Mouse (Mus musculus) kidney, postnatal 36 days (tissue): ENCODE data around the gene Tex2.

Experiments used
- DNase-seq, 2 experiments: peaks; one replicate each; pipeline ENCODE4 v3.0.0; 2021 to 2022; ENCODE audit warnings: mixed read lengths in 2 of 2

Gene Tex2

DNA sequence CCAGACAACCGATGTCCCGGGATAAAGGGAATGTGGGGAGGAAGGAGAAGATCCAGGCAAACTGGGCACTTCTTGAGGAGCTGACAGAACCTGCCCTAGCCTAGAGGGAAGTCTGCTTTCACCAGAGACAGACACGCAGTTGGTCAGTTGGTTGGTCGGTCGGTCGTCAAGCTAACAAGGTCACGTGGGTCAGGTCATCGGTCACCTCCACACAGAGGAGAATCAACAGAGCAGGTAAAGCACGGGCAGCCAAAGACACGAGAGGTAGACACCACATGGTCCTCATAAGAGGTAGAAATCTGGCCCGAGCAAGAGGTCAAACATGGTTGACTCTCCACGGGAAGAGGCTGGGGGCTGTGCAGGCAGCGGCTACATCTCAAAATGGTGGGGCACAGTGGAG is 70.2 kb downstream of the Tex2 start:
- no peak for DNase-seq

DNA sequence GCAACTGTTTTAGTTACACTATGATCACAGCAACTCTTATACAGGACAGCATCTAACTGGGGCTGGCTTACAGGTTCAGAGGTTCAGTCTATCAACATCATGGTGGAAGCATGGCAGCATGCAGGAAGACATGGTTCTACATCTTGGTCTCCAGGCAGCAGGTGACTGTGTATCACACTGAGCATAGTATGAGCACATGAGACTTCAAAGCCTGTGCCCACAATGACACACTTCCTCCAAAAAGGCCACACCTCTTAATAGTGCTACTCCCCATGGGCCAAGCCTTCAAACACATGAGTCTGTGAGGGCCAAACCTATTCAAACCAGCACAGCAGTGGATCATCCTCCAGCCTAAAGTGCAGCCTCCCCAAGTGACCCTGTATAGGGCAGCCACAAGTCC is 70.8 kb downstream of the Tex2 start:
- DNase-seq = no peak

DNA sequence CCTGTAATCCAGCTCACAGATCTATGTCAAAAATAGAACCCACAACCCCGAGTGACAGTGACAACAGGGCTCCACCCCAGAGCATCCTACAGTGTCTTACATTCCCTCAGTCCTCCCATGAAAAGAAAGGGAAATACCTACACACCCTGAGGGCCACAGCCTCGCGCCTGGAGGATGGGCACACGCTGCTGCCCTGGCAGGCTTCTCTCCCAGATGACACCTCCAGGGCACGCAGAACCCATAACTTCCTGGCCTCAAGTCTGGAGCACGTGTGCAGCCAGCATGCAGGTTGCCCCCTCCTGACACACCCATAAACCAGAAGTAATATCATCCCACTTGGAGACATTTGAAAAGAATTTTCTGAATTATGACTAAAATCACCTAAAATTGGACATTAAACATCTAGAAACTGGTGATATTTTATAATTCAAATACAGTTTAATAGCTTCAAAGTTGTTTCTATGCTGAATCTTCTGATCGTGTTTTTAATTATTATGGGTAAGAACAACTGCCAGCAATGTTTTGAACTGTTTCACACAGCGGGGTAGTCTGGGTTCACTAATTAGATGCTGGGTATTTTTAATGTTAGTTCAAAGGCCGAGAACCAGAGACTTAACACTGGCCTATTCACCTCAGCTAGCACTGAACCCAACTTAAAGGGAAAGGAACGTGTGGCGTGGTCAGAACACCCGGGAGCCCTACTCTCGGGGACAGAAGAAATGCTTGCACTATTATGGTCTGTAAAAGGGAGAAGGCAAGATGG is 72.5 kb downstream of the Tex2 start:
- DNase-seq = peak in 1 of 2 experiments; percentile 47

DNA sequence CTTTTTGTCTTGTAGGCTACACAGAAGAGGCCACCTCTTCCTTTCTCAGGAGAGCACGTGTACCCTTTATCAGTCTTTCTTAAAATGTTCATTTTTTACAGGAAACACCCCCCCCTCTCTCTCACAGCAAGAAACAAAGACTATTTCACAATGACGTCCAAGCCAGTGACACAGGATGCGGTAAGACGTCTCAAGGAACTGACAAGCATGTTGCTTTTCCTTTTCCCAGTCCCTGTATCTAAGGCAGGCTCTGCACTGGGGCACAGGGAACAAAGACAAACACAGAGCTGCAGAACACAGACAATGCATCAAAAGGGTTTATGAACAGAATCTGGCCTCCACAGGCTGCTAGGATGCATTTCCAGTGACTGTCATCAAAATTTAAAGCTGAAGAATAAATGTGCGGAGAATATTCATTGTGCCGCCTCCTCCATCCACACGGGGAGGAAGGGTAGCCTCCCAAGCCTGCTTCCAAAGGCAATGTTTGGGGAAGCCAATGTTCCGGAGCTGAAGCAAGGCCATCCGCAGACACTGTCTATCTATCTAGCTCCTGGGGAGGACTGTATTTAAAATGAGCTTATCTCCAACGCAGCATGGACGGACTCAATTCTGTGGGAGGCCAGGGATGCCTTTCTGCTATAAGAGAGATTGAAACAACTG is 76.8 kb downstream of the Tex2 start:
- DNase-seq = peak in 1 of 2 experiments; percentile 35

DNA sequence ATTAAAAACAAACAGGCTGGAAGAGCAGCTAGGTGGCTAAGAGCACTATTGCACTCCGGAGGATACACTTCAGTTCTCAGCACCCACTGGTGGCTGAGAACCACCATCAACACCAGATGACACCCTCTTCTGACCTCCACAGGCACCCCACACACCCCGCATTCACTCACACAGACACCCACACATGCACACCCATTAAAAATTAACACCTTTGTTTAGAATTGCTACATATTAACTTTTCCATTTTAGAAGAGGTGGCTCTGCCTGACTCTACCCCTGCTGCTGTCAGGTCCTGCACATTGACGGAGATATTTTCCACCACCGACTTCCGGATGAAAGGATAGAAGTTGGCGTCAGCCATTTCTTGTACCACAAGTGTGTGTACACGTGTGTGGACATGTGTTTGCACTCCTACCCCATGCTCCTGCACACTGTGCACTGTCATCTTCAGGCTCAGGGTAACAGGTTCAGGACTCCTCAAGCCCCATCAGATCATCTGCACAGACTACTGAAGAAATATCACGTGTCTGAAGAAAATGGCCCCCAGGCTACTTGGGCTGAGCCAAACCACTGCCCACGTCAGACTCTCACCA is 77.5 kb downstream of the Tex2 start:
- peak in 1 of 2 experiments; percentile 40 for DNase-seq

DNA sequence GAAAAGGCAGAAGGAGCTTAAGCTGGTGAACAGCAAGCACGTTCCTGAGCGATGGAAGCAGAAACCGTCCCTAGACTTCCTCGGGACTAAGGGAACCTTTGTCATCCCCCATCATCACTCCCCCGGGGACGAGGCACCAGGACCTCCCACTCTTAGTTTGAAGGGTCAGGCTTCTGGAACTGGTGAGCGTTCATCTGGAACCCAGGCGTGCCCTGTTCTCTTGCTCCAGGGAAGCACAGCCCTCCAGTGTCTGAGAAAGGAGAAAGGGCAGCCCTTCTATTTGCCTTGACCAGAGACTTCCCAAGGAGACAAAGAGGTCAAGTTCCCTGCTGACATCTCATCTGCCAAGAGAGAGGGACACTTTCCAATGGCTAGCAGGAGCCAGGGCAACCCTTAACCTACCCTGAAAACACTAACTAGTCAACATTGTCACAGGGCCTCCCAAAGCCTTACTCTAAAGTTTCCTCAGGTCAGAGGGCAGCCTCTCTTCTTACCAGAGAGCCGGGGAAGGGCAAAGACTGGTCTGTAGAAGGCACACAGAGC is 80.9 kb downstream of the Tex2 start:
- peak; percentile 57 to 65 for DNase-seq

DNA sequence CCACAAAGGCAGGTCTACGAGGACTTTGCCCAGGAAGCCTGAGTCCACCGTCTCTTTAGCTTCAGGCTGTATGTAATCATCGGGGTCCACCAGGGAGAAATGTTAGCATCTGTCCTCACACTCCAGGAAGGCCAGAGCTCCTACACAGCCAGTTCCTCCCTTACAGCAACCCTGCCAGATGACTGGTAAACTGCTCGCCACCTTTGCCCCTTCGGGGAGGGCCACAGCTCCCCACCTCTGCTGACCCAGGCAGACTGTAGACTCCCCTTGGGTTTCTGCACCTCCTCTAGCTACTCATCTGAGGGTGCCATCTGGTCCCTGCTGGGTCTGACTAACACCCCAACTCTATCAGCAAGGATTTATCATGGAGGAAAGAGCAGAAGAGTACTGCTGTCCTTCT is 83.4 kb downstream of the Tex2 start:
- DNase-seq = peak; percentile 74

DNA sequence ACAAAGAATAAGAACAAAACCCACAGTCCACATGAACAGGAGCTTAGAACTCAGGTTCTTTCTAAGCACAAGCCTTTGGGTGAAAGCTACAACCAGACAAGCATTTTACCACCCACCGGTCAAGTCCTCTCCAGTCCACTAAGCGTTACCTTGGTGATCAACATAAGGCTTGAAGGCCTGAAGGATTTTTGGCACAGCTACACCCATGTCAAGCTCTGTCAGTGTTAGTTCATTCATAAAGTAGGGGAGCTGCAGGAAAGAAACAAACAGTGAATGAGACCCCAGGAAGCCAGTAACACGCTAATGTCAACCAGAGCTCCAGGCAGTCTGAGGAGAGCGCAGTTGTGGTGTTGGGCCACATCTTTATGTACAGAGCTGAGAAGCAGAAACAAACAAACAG is 84.1 kb downstream of the Tex2 start:
- no peak for DNase-seq

DNA sequence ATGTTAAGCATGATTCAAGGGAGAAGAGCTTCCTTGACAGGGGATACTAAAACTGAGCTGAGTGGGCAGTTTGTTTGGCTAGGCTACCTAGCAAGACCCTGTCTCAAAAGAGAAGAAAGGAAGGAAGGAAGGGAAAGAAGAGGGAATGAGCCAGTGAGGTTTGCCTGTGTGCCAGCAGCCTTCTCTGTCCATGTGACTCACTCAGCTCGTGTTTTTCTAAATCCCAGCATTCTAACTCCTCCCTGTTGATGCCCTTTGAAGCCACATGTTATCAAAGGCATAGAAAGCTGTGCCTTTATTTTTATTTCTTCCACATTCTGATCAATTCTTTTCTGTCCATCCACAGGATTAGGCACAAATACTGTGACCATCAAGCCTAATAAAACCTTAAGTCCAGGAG is 85.3 kb downstream of the Tex2 start:
- no peak for DNase-seq

DNA sequence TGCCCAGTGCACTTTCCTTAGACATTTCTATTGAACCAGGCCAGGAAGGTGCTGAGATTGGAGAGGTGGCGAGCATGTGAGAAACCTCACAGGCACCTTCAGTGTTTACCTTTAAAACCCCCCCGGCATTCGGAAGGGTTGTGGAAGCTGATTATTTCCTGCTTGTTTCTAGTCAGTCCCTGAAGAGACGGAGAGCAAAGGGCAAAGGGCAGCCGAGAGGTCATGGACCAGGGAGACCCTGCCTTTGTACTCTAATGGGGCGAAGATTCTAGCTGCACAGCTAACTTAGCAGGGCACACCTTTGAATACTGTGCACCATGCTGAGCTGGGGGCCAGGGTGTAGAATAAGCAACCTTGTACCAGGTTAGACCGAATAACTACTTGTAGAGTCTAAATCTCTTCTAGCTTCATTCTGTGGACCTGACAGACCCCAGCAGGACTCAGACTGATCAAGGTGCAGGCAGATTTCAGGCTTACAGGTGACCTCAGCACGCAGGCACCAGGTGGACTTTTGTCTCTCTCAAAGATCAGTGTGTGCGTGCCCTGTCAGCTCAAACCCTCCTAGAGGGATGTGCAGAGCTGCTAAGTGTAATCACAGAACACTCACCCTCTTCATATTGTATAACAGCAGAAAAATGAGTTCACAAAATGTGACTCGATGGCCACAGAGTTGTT is 85.9 kb downstream of the Tex2 start:
- DNase-seq = peak; percentile 47 to 53

DNA sequence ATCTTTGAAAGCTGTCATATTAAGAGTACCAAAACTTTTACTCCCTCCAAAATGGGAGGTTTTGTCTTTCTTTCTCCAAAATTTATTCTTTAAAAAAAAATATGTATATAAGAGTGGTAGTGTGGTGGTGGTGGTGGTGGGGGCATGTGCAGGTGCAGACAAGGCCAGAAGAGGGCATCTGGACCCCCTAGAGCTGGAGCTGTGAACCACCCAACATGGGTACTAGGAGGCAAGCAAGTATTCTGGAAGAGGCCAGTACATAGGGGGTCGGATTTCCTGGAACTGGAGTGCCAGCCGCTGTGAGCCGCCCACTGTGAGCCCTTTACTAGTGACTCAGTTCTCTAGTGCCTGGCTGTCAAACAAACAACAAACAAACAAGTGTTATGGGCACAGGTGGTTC is 90.7 kb downstream of the Tex2 start:
- DNase-seq = no peak

DNA sequence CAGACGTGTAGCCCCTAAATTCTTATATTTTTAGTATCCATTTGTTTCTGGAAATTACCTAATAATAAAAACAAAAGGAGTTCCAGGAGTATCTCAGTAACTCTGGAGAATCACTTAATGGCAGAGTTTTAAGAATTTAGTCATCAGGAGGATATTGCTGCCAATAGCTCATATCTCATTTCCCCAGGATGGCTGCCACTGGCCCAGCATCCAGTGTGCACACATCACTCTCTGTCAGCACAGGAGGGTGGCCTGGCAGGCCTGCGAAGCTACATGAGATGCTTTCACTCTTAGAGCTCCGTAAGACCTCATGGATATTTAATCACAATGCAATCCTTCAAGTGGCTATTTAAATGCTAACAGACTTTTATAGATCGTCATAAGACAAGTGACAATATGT is 91.6 kb downstream of the Tex2 start:
- no peak for DNase-seq

DNA sequence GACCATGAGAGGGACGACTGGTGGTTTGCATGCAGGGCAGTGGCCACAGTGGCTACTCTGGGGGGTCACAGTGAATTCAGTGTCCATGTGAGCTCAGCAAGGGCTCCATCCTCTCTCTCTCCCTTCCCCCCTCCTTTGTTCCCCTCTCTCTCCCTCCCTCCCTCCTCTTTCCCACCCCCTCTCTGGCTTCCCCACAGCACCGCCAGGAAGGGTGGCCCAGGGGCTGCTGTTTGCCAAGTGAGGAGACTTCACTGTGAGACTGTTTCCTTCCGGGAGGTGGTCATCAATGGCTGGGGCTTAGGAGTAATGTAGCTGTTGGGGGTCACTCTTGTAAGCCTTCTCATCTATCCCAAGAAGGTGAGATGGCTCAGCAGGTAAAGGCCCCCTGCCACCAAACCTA is 92.8 kb downstream of the Tex2 start:
- DNase-seq = no peak

DNA sequence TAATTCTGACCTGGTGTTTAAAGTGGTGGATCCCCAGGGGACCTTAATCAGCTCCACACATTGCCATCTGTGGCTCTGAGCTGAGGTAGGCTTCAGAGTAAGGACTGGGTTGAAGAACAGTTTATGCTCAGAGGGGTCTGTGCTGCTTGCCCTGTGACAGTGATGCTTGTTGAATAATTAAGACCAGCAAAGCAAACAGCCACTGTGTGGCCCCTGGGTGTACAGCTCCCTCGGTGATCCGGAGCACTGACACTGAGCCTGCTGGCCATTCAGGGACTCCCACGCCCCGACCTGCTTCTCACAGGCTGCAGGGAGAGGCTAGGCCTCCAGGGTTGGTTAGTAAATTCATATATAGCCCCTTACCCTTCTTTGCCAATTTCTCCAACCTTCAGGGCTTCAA is 93.7 kb downstream of the Tex2 start:
- no peak for DNase-seq

DNA sequence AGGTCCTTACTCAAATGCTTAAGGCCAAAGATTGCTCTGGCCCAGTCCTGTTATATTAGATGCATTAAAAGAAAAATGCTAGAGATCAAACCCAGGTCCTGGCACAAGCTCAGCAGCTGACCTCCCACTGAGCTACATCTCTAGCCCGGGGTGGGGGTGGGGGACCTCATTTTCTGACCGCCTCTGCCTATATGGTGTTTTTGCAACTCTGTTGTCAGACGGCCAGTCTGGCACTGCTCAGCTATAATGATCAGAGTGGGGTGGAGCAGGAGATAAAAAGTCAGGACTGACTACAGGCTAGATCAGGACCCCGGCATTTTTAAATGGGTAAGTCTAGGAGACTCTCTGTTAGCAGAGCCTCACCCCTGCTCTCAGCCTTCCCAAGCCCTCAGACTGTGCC is 94.8 kb downstream of the Tex2 start:
- no peak for DNase-seq

DNA sequence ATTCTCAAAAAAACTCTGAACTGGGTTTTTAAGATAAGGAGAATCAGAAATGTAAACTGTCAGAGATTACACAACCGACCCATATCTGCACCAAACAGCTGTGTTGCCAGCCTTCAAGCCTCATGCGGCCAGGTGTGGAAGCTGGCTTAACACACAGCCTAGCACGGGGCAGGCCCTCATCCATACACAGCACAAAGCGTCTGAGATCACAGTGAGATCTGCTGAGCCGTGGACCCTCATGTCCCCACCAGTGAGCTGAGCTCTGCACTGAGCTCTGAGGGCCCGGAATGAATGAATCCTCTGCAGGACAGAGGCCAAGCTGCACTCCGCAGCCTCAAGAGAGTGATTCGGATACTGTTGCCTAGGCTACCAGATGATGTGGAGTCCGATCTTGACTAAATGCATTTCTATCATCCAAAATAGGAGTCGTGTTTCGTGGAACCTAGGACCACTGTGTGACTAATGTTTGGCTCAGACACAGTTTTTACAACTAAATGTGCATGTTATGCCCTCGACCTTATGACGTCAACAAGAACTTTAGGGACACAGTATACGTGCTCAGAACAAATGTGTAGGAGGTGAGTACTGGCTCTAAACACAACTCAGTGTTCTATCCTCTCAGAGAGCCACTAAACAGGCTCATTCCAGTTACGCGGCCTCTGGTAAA is 98.0 kb downstream of the Tex2 start:
- DNase-seq = no peak

DNA sequence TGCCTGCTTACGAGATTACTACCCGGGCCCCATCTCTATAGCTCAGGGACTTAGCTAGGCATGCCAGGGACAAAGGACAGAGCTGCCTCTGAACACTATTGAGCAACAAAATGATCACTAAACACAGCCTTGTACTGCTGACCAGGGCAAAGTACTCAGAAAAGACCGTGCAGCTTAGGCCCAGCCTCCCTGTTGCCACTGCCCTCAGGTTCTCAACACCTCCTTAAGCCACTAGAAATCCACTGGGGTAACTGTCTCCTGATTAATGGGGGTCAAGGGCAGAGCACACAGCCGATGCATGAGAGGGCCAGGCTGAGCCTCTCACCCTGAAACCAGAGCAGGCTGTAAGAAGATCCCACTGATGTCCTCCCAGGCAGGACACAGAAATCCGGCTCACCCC is 98.8 kb downstream of the Tex2 start:
- DNase-seq = peak; percentile 61 to 83

DNA sequence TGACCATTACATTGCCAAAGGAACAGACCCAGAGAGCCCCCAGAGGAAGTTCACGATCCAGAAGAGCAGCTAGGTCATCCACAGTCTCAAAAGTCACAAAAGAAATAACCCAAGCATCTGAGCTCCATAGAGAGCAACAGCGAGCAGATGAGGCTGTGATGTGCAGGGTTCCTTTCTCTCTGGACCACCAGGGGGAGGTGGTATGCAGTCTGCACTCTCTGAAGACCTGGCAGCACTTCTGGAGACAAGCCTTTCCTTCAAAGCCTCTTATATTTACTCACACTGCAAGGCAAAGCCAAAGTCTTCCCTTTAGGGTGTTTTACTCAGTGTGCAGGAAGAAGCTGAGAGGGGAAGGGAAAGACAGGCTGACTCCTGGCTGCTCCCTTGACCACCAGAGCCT is 100.1 kb downstream of the Tex2 start:
- peak; percentile 59 to 83 for DNase-seq

DNA sequence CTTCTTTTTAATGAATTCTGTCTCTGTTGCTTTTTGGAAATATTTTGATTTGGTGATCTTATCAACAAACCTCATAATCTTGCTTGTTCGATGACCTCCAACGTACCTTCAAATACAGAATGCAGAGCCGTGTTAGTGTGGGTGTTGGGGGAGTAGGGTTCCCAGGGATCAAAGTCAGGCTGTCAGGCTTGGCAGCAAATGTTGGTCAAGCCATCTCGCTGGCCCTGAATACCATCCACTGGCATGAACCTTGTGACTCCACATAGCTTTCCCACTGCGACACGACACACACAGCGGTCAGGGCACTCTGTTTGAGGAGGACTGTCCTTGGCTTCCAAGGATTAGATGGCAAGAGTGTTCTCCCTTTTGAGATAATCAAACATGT is 101.2 kb downstream of the Tex2 start:
- peak in 1 of 2 experiments; percentile 33 for DNase-seq

DNA sequence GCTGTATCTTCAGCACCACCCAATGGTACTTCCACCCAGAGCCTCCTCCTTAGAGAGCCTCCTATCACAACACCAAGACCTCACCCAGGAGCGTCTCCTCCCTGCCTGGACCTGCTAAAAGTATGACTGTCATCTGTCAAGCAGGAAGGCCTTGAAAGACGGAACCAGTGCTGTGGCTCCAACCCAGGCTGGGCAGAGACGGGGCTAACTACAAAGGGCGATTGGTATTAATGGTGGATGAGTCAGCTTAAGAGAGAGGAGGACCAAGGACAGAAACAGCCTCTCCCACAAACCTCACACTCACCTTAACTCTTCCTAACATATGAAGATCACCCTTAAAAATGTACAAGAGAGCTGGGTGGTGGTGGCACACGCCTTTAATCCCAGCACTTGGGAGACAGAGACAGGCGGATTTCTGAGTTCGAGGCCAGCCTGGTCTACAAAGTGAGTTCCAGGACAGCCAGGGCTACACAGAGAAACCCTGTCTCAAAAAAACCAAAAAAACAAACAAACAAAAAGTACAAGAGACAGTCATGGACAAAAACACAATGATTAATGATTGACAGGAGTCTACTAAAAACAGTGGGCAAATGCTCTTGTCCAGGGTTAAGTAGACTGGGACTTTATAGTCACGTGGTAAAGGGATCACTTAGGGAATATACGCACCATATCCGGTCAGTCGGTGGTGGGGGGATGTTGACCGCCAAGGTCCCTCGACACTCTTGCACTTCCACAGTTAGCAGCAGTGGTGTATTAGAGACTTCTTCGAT is 101.8 kb downstream of the Tex2 start:
- DNase-seq = no peak

DNA sequence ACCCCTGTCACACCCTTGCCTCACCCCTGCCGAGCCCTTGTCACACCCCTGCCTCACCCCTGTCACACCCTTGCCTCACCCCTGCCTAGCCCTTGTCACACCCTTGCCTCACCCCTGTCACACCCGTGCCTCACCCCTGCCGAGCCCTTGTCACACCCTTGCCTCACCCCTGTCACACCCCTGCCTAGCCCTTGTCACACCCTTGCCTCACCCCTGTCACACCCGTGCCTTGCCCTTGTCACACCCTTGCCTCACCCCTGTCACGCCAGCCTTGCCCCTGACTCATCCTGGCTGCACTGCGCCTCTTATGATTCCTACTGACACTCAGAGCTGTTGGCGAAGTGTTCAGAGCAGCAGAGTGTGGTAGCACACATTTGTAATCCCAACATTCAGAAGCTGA is 105.6 kb downstream of the Tex2 start:
- no peak for DNase-seq

DNA sequence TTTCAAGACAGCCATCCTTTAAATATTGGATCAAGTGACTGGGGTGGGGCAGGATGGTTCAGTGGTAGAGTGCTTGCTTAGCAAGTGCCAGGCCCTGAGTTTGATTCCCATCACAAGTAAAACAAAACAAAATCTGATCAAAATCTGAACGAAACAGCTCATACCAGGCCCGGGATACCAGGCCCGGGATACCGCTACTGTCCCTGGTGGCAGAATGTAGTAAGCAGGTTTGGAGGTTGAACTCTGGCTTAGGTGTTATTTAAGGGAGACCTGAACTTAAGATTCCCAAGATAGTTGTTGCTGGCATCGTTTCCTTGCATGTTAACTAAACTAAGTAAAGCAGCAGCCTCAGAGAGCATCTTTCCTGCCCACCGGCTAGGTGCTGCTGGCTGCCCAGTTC is 107.0 kb downstream of the Tex2 start:
- DNase-seq = no peak
